Mouse (Mus musculus) lung, embryonic 16.5 days (tissue): ENCODE results near the gene Mgarp. TPM values are rescaled to one million over a fixed set of nuclear protein-coding genes. Genes with fewer than 3 reads are reported as not detected.
"Not testable (repeated sequence)": the region's sequence is repeated elsewhere in the genome, so short reads cannot be mapped to it uniquely, and the experiment has no call there.

Experiments
- ATAC-seq: fragments of 200-750 bp; cut with Nextera tagmentation; 2 replicates; pipeline ENCODE4 v1.8.0; 2017; ENCODE audit warnings: low read depth, mild to moderate bottlenecking, moderate library complexity
- H3K27ac ChIP-seq: fragments of 300-500 bp; sonication (generic); 2 replicates; pipeline ENCODE4 v1.5.1; 2014; ENCODE audit warnings: mild to moderate bottlenecking, control low read depth, low read length
- H3K27me3 ChIP-seq: fragments of 300-500 bp; sonication (generic); 2 replicates; pipeline ENCODE4 v1.6.1; 2014; ENCODE audit warnings: low read depth, low read length, mixed read lengths; ENCODE audit not compliant: control insufficient read depth, insufficient read depth
- H3K36me3 ChIP-seq: fragments of 300-500 bp; sonication (generic); 2 replicates; pipeline ENCODE4 v1.6.1; 2014; ENCODE audit warnings: low read length; ENCODE audit not compliant: control insufficient read depth, insufficient read depth
- H3K4me1 ChIP-seq: fragments of 300-500 bp; sonication (generic); replicated peaks from 2 replicates; pipeline ENCODE4 v1.6.1; 2014; ENCODE audit warnings: low read length, mixed read lengths; ENCODE audit not compliant: control insufficient read depth, insufficient read depth
- H3K4me2 ChIP-seq: fragments of 300-500 bp; sonication (generic); 2 replicates; pipeline ENCODE4 v1.6.1; 2014; ENCODE audit warnings: low read depth, low read length, control low read depth
- H3K4me3 ChIP-seq: fragments of 300-500 bp; sonication (generic); 2 replicates; pipeline ENCODE4 v1.5.1; 2014; ENCODE audit warnings: mild to moderate bottlenecking, low read length, control low read depth
- H3K9ac ChIP-seq: fragments of 300-500 bp; sonication (generic); 2 replicates; pipeline ENCODE4 v1.6.1; 2014; ENCODE audit warnings: low read length, control low read depth
- H3K9me3 ChIP-seq: fragments of 300-500 bp; sonication (generic); 2 replicates; pipeline ENCODE4 v1.6.1; 2016; ENCODE audit warnings: low read length; ENCODE audit not compliant: control insufficient read depth
- WGBS: fragments of 180-500 bp; shearing (Covaris S2); extraction: QIAGEN DNeasy Blood & Tissue Kit; methylation state at CpG from one replicate; pipeline ENCODE4 v1.1.7; 2014; 5-methylcytosine and 5-hydroxymethylcytosine counted together
- polyA plus RNA-seq: library from polyadenylated mRNA; unstranded; fragments of >200 nt; fragmentation: Nextera tagmentation; extraction: Ambion mirVana; gene quantifications from 2 replicates; pipeline ENCODE4 v1.2.1, GENCODE M21; 2015

Gene Mgarp
- polyA plus RNA-seq, 1 experiment from 2014 or later, result 1.9 TPM

DNA sequence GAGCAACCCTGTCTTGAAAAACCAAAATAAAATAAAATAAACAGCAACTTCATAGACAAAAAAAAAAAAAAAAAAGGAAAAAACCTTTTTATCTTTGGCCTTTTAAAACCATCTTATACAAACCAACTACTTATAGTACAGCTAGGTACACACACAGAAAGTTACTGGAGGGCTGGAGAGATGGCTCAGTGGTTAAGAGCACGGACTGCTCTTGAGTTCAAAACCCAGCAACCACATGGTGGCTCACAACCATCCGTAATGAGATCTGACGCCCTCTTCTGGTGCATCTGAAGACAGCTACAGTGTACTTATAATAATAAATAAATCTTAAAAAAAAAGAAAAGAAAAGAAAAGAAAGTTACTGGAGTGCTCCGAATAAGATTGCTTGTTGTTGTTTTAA, 5.5 kb upstream of the Mgarp start:
- H3K4me2 ChIP-seq, H3K9ac ChIP-seq, H3K4me3 ChIP-seq, ATAC-seq, H3K27ac ChIP-seq, H3K27me3 ChIP-seq, H3K9me3 ChIP-seq, H3K4me1 ChIP-seq: not testable (repeated sequence)
- H3K36me3 ChIP-seq, result peaks cover 13% of the 10 kb centered on the region
- 64% methylated on average over 4 of the region's 4 CpGs for WGBS

DNA sequence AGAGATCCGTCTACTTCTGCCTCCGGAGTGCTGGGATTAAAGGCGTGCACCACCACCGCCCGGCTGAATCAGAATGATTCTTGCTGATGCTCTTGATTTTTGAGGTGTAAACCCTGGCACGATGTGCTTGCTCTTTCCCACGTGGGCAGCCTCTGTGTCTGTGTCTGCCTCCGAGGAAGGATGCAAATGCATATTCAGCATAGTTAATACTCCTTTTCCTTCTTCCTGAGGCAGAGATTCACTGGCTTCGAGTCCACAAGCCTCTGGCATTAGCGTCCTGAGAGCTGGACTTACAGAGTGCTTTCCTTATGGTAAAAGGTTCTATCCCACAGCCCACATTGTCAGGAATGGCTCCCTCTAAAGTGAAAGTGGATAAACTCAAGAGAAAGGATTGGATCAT, 4.1 kb upstream of the Mgarp start:
- WGBS, result 72% methylated on average over 10 of the region's 10 CpGs
- H3K4me2 ChIP-seq, result no peak overlapping the region

DNA sequence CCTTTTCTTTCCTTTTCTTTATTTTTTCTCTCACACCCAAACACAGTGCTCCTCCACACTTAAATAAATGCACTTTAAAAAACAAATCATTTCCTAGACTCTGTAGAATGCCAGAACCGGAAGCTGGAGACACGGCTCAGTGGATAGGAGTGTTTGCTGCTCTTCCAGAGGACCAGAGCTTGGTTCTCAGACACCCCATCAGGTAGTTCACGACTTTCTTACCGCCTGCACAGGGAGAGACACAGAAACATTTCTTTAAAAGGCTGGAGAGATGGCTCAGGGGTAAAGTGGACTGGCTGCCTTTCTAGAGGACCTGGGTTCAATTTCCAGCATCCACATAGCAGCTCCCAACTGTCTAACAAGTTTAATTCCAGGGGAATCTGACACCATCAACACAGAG, 3.0 kb upstream of the Mgarp start:
- Histone ChIP-seq H3K4me2 (no peak overlapping the region), H3K9ac (no peak overlapping the region), H3K4me1 (no peaks in the 10 kb centered on the region; the same call in 1 of the 2 replicates), H3K9me3 (no peaks in the 10 kb centered on the region), H3K4me3 (no peak overlapping the region), H3K36me3 (no peaks in the 10 kb centered on the region), H3K27me3 (peaks cover 8% of the 10 kb centered on the region), H3K27ac (no peak overlapping the region)
- WGBS, result 51% methylated on average over 4 of the region's 4 CpGs
- no peak for ATAC-seq

More for the DNA sequence above, 4.1 kb upstream of the Mgarp start:
- H3K27me3 ChIP-seq, result peaks cover 4% of the 10 kb centered on the region
- ATAC-seq, result no peak
- H3K4me3 ChIP-seq, result no peak overlapping the region
- peaks cover 4% of the 10 kb centered on the region; the same call in 1 of the 2 replicates for H3K36me3 ChIP-seq
- H3K9me3 ChIP-seq, result no peaks in the 10 kb centered on the region
- no peak overlapping the region for H3K27ac ChIP-seq
- H3K4me1 ChIP-seq, result no peaks in the 10 kb centered on the region; the same call in 1 of the 2 replicates
- H3K9ac ChIP-seq, result no peak overlapping the region

DNA sequence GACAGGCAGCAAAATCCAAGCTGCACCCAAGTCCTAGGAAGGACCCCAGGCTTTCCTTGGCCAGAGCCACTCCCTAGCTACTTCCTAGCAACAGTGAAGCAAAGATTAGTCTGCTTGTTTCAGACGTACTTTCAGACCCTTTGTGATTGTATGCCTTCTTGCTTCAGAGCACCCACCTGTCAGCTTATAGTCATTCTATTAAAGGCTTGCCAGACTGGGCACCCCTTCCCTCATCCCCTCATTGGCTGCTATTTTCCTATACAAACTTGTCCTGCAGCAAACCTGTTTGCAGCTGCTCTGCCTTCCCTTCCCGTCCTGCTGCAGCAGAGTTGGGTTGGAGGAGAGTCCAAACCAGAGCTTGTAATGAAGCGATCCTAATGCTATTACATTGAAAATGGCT, 2.1 kb upstream of the Mgarp start:
- 29% methylated on average over 3 of the region's 3 CpGs for WGBS
- H3K9ac ChIP-seq, result no peak overlapping the region
- peaks cover 8% of the 10 kb centered on the region for H3K27me3 ChIP-seq
- no peak overlapping the region for H3K4me3 ChIP-seq
- no peak overlapping the region for H3K27ac ChIP-seq
- H3K36me3 ChIP-seq, result no peaks in the 10 kb centered on the region
- no peak for ATAC-seq
- no peaks in the 10 kb centered on the region for H3K9me3 ChIP-seq
- no peaks in the 10 kb centered on the region; the same call in 1 of the 2 replicates for H3K4me1 ChIP-seq
- H3K4me2 ChIP-seq, result no peak overlapping the region

DNA sequence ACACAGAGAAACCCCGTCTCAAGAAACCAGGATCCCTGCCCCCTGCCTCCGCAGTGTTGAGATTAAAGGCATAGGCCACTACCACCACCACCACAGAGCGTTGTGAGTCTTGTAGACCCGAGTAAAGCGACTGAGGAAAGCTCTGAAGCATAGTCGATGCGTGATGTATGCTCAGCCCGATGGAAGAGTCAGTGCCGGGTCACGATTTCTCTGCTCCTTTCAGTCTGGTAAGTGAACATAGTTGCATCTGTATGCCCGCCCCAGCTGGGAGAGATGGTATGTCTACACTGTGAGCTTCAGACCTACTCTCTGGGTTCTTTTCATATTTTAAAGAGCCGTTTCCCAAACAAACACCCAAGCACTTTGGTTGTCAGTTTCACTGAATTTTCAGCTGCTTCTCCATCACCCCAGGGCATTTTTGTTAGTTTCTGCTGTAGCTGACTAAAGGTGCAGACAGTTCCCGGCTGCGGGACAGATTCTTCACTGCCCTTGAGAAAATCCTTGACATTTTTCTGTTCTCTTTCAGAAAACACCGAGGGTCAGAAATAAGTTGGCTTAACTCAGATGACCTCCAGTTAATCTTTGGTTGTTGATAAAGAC, 1.3 kb upstream of the Mgarp start:
- no peaks in the 10 kb centered on the region; the same call in 1 of the 2 replicates for H3K4me1 ChIP-seq
- WGBS, result 51% methylated on average over 15 of the region's 15 CpGs
- no peak overlapping the region for H3K4me3 ChIP-seq
- no peaks in the 10 kb centered on the region for H3K9me3 ChIP-seq
- no peak overlapping the region for H3K4me2 ChIP-seq
- peaks cover 8% of the 10 kb centered on the region for H3K27me3 ChIP-seq
- H3K36me3 ChIP-seq, result no peaks in the 10 kb centered on the region
- no peak overlapping the region for H3K9ac ChIP-seq
- no peak for ATAC-seq
- no peak overlapping the region for H3K27ac ChIP-seq

DNA sequence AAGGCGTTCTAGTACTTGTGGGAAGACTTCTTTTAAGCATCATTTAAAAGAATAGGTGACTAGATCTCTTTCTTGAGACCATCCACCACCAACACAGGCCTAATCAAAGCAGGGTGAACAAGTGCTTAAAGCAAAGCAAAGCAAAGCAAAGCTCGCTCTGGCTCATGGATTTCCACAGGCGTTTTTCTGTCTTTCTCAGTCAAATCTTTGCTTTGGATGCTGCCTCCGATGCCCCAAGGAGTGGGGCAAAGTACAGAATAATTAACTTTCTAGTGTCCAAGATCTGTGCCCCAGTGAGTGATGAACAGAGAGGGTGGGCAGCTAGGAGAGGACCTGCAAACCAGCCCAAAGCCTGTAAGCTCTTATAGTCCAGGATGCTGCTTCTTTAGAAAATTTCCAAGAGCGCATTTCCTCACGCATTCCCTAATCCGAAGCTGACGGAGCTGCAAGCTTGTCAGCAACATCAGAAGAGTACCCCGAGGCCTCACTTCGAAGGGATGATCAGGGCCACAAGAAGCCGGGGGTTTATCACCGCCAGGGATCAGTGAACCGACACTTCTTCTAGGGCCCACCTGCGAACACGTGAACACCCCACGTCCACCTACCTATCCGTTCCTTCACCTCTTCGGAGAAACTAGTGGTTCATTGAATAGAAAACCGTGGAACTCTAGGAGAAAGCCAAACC, 935 bp downstream of the Mgarp start:
- 36% methylated on average over 19 of the region's 19 CpGs for WGBS
- Histone ChIP-seq H3K4me3 (no peak overlapping the region), H3K27ac (no peak overlapping the region), H3K36me3 (no peaks in the 10 kb centered on the region), H3K9ac (peak overlapping the region; percentile 41; the same call in 1 of the 2 replicates), H3K4me1 (no peaks in the 10 kb centered on the region; the same call in 1 of the 2 replicates), H3K9me3 (no peaks in the 10 kb centered on the region), H3K27me3 (peaks cover 8% of the 10 kb centered on the region), H3K4me2 (peak overlapping the region; percentile 61; the same call in 1 of the 2 replicates)
- ATAC-seq, result no peak

DNA sequence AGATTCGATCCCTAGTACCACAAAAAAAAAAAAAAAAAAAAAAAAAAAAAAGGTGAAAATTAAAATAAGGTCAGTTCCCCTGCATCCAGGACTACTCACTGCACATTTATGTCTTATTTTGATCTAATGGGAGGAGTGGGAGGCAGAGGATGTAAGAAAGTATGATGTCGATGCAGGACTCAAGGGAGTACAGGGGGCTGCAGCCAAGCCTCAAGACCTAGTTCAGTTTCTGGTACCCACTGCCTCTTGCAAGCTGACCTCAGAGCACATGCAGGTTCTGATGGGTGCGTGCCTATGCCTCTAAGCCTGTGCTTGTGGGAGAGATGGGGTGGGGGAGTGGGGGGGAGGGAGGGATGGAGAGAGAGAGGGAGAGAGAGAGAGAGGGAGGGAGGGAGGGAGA, 1.7 kb downstream of the Mgarp start:
- H3K4me3 ChIP-seq, result no peak overlapping the region
- no peak for ATAC-seq
- no peak overlapping the region for H3K27ac ChIP-seq
- no peak overlapping the region for H3K9ac ChIP-seq
- no peak overlapping the region for H3K4me2 ChIP-seq
- no peaks in the 10 kb centered on the region; the same call in 1 of the 2 replicates for H3K4me1 ChIP-seq
- WGBS, result 63% methylated on average over 3 of the region's 3 CpGs
- H3K9me3 ChIP-seq, result no peaks in the 10 kb centered on the region
- peaks cover 8% of the 10 kb centered on the region for H3K27me3 ChIP-seq
- H3K36me3 ChIP-seq, result no peaks in the 10 kb centered on the region

DNA sequence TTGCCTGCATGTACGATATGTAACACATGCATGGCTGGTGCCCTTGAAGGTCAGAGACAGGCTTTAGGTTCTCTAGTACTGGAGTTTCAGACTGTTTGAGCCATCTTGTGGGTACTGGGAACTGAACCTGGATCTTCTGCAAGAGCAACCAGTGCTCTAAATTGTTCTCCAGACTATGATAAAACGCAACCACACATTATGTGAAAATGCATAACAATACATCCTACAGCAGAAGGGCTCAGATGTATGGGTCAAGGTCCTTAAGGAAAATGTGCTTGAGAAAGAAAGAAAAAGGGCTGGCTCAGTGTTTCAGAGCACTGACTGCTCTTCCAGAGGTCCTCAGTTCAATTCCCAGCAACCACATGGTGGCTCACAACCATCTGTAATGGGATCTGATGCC, 2.9 kb downstream of the Mgarp start:
- Histone ChIP-seq H3K27ac (no peak overlapping the region), H3K9me3 (no peaks in the 10 kb centered on the region), H3K27me3 (peaks cover 8% of the 10 kb centered on the region), H3K36me3 (no peaks in the 10 kb centered on the region), H3K4me1 (peaks cover 4% of the 10 kb centered on the region; the same call in 1 of the 2 replicates), H3K4me2 (no peak overlapping the region), H3K4me3 (no peak overlapping the region), H3K9ac (no peak overlapping the region)
- WGBS, result 93% methylated on average over 2 of the region's 2 CpGs
- ATAC-seq, result no peak

DNA sequence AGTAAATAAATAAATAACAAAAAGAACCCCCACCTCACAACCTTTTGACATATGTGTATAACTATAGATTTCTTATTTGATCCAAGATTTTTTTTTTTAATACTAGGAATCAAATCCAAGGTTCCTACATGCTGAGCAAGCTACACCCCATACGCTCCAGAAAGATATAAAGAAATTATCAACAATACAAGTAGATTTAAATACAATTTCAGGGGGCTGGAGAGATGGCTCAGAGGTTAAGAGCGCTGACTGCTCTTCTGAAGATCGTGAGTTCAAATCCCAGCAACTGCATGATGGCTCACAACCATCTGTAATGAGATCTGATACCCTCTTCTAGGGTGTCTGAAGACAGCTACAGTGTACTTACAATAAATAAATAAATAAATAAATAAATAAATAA, 3.5 kb downstream of the Mgarp start:
- 96% methylated on average over 3 of the region's 3 CpGs for WGBS

More for the DNA sequence above, 3.5 kb downstream of the Mgarp start:
- H3K4me2 ChIP-seq, H3K36me3 ChIP-seq, H3K9ac ChIP-seq, H3K4me1 ChIP-seq, ATAC-seq, H3K27ac ChIP-seq, H3K9me3 ChIP-seq, H3K27me3 ChIP-seq, H3K4me3 ChIP-seq: not testable (repeated sequence)
